Mouse (Mus musculus): Measurements from ENCODE around the gene Cd4. TPM values are rescaled to one million over a fixed set of nuclear protein-coding genes. Genes with fewer than 3 reads are reported as not detected.

The Cd4 gene
- polyA plus RNA-seq, 1 experiment = 0.26 TPM

- Histone ChIP-seq H3K4me1 (ENCODE audit: control insufficient read depth, insufficient read depth, low read length) (no peaks in the 10 kb centered on the region; the same call in 1 of the 2 replicates), H3K4me3 (replicated peaks; ENCODE audit: insufficient read depth, low read depth, low read length) (no peak overlapping the region), H3K27me3 (ENCODE audit: control insufficient read depth, insufficient read depth, low read length) (no peaks in the 10 kb centered on the region), H3K27ac (ENCODE audit: insufficient read depth, low read length) (no peak overlapping the region)
- TF ChIP-seq CTCF (IDR thresholded peaks at IDR 0.05; ENCODE audit: borderline replicate concordance, insufficient read depth, low read depth, low read length) = no peak
- no peak for TF ChIP-seq POLR2A (IDR thresholded peaks at IDR 0.05; ENCODE audit: borderline replicate concordance, insufficient read depth, low read length)
- WGBS = 74% methylated on average over 8 of the region's 8 CpGs
- DNase-seq = no peak
These were observed 37.5 kb downstream of the Cd4 start for GRCm38 (mm10) chr6:124850535-124850934.

- H3K4me1 ChIP-seq (ENCODE audit: control insufficient read depth, insufficient read depth, low read length) = no peaks in the 10 kb centered on the region; the same call in 1 of the 2 replicates
- 2% methylated on average over 9 of the region's 9 CpGs for WGBS
- H3K27me3 ChIP-seq (ENCODE audit: control insufficient read depth, insufficient read depth, low read length) = no peaks in the 10 kb centered on the region
- TF ChIP-seq POLR2A (IDR thresholded peaks at IDR 0.05; ENCODE audit: borderline replicate concordance, insufficient read depth, low read length) (no peak), CTCF (IDR thresholded peaks at IDR 0.05; ENCODE audit: borderline replicate concordance, insufficient read depth, low read depth, low read length) (peak; percentile 90)
- H3K27ac ChIP-seq (ENCODE audit: insufficient read depth, low read length) = no peak overlapping the region; the same call in 1 of the 2 replicates
- H3K4me3 ChIP-seq (replicated peaks; ENCODE audit: insufficient read depth, low read depth, low read length) = no peak overlapping the region
- DNase-seq = peak; percentile 91 to 95
These were observed 40.7 kb downstream of the Cd4 start for GRCm38 (mm10) chr6:124847305-124847704.

GRCm38 (mm10) chr6:124840241-124841167 lies 47.5 kb downstream of the Cd4 start, which contains the start of gene Gnb3:
Gene Gnb3 (minus strand): TSS chr6:124840275.
- Histone ChIP-seq H3K27ac (ENCODE audit: insufficient read depth, low read length) (no peak within 1 kb of the TSS), H3K4me1 (ENCODE audit: control insufficient read depth, insufficient read depth, low read length) (peaks cover 6% of the 10 kb centered on the region), H3K27me3 (ENCODE audit: control insufficient read depth, insufficient read depth, low read length) (no peaks in the 10 kb centered on the region), H3K4me3 (replicated peaks; ENCODE audit: insufficient read depth, low read depth, low read length) (no peak within 1 kb of the TSS)
- DNase-seq = no peak
- no peak for TF ChIP-seq POLR2A (IDR thresholded peaks at IDR 0.05; ENCODE audit: borderline replicate concordance, insufficient read depth, low read length)
- TF ChIP-seq CTCF (IDR thresholded peaks at IDR 0.05; ENCODE audit: borderline replicate concordance, insufficient read depth, low read depth, low read length) = no peak
- 25% methylated on average over 14 of the region's 15 CpGs for WGBS

GRCm38 (mm10) chr6:124839805-124840204 lies 48.2 kb downstream of the Cd4 start:
- 9% methylated on average over 8 of the region's 8 CpGs for WGBS
- no peak for DNase-seq

GRCm38 (mm10) chr6:124836411-124836810 lies 51.6 kb downstream of the Cd4 start:
- TF ChIP-seq POLR2A (IDR thresholded peaks at IDR 0.05; ENCODE audit: borderline replicate concordance, insufficient read depth, low read length) (no peak), CTCF (IDR thresholded peaks at IDR 0.05; ENCODE audit: borderline replicate concordance, insufficient read depth, low read depth, low read length) (no peak)
- 76% methylated on average over 7 of the region's 7 CpGs for WGBS
- H3K4me1 ChIP-seq (ENCODE audit: control insufficient read depth, insufficient read depth, low read length) = peaks cover 6% of the 10 kb centered on the region
- H3K27ac ChIP-seq (ENCODE audit: insufficient read depth, low read length) = no peak overlapping the region
- H3K27me3 ChIP-seq (ENCODE audit: control insufficient read depth, insufficient read depth, low read length) = no peaks in the 10 kb centered on the region
- DNase-seq = no peak
- H3K4me3 ChIP-seq (replicated peaks; ENCODE audit: insufficient read depth, low read depth, low read length) = no peak overlapping the region

More at GRCm38 (mm10) chr6:124839805-124840204, 48.2 kb downstream of the Cd4 start:
- Histone ChIP-seq H3K27me3 (ENCODE audit: control insufficient read depth, insufficient read depth, low read length) (no peaks in the 10 kb centered on the region), H3K4me3 (replicated peaks; ENCODE audit: insufficient read depth, low read depth, low read length) (no peak overlapping the region), H3K4me1 (ENCODE audit: control insufficient read depth, insufficient read depth, low read length) (peaks cover 6% of the 10 kb centered on the region), H3K27ac (ENCODE audit: insufficient read depth, low read length) (no peak overlapping the region)
- no peak for TF ChIP-seq POLR2A (IDR thresholded peaks at IDR 0.05; ENCODE audit: borderline replicate concordance, insufficient read depth, low read length)
- TF ChIP-seq CTCF (IDR thresholded peaks at IDR 0.05; ENCODE audit: borderline replicate concordance, insufficient read depth, low read depth, low read length) = no peak

GRCm38 (mm10) chr6:124835531-124835930 lies 52.5 kb downstream of the Cd4 start:
- no peak for TF ChIP-seq CTCF (IDR thresholded peaks at IDR 0.05; ENCODE audit: borderline replicate concordance, insufficient read depth, low read depth, low read length)
- Histone ChIP-seq H3K27me3 (ENCODE audit: control insufficient read depth, insufficient read depth, low read length) (no peaks in the 10 kb centered on the region), H3K27ac (ENCODE audit: insufficient read depth, low read length) (no peak overlapping the region), H3K4me3 (replicated peaks; ENCODE audit: insufficient read depth, low read depth, low read length) (no peak overlapping the region), H3K4me1 (ENCODE audit: control insufficient read depth, insufficient read depth, low read length) (peaks cover 6% of the 10 kb centered on the region)
- 63% methylated on average over 10 of the region's 10 CpGs for WGBS
- DNase-seq = no peak

GRCm38 (mm10) chr6:124834512-124835081 lies 53.4 kb downstream of the Cd4 start:
- Histone ChIP-seq H3K4me1 (ENCODE audit: control insufficient read depth, insufficient read depth, low read length) (no peaks in the 10 kb centered on the region), H3K4me3 (replicated peaks; ENCODE audit: insufficient read depth, low read depth, low read length) (no peak overlapping the region), H3K27me3 (ENCODE audit: control insufficient read depth, insufficient read depth, low read length) (no peaks in the 10 kb centered on the region), H3K27ac (ENCODE audit: insufficient read depth, low read length) (no peak overlapping the region)
- WGBS = 81% methylated on average over 6 of the region's 6 CpGs
- no peak for DNase-seq
- TF ChIP-seq CTCF (IDR thresholded peaks at IDR 0.05; ENCODE audit: borderline replicate concordance, insufficient read depth, low read depth, low read length) (no peak), POLR2A (IDR thresholded peaks at IDR 0.05; ENCODE audit: borderline replicate concordance, insufficient read depth, low read length) (no peak)
